Mouse (Mus musculus) 3134 (cell line): ENCODE measurements around the gene Gdf1.
A peak's percentile ranks its signal among the peaks of the same experiment; 100 is the strongest.

Experiments
- DNase-seq: peaks from one replicate; pipeline ENCODE4 v3.0.0-alpha.2; 2011; ENCODE audit warnings: low spot score; ENCODE audit not compliant: insufficient read length; ENCODE audit errors: extremely low read depth

The Gdf1 gene

DNA sequence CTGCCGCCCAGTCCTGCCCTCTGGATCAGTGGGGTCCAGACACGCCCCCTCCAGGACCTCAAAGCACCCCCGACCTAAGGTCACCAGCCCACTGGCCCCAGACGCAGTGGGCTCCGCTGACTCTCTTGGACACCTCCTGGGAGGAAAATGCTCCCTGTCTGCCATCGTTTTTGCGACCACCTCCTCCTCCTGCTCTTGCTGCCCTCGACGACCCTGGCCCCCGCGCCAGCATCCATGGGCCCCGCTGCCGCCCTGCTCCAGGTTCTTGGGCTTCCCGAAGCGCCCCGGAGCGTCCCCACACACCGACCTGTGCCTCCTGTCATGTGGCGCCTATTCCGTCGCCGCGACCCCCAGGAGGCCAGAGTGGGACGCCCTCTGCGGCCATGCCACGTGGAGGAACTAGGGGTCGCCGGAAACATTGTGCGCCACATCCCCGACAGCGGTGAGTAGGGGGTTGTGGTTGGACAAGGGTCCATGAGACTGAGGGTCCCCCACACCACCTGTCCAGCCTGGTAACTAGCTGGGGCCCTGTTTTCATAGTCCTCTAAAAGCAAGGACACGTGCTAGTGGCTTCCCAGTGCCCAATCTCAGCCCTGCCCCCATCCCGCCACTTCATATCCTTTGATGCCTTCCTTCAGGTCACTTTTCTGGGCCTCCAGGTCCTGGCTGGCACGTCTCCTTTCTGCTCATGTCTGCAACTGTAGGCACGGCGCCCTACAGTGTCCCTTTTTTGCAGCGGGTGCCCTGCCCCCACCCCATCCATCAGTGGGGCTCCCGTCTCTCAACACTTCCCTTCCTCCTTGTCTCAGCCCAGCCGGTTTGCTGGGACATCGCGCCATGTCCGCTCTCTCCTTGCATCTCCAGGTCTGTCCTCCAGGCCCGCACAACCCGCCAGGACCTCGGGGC lies 471 bp downstream of the Gdf1 start:
- DNase-seq = no peak

- no peak for DNase-seq
Observed at GRCm38 (mm10) chr8:70330741-70331364, 1.2 kb downstream of the Gdf1 start.

DNA sequence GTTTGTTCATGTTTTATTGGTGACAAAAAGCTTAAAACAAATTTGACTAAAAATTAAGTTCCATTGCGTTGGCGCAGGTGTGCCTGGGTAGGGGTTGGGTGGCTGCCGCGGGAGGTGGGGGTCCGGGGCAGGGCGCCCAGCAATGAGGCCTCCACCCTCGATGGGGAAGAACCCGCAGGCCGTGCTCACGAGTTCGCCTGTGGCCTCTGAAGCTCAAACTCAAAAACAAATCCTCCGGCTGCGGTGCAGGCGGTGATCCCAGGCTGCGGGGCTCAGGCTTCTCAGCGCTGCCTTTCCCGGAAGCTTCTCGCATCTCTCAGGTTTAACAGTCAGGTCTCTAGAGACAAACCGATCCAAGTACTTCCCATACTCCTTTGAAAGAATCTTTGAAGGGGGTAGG lies 1.9 kb downstream of the Gdf1 start:
- DNase-seq = no peak

DNA sequence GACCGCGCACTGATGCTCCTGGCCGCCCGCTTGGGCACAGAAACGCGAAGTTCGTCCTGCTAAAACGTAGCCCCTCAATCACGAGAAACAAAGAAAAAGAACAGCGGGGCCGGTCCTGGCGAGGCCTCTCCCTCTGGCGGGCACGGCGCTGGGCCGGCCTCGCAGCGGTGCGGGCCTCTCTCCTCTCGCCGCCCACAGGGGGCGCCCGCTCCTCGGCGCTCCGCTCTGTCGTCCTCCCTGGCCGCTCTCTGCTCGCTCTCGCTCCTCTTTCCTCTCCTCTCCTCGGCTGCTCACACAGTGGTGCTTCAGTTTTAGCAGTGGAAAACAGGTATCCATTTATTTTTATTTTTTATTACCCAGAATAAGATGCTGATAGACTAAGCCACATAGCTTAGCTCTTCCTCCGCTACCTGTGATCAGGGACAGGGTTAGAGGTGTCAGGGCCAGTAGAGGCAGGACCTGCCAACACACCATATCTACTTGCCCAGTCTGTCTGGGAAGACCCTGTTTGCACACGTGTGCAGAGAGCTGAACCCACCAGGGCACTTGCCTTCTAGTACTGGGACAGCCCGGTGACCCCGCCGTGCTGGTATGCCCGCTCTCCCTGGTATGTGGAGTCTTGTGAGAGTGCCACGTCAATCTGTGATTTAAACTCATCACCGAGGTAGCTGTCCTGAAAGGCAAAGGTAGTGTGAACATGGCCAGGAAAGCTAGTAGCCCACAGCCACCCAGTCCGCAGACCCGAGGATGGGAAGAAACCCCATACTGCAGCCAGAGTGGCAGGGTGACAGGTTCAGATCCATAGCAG lies 2.7 kb downstream of the Gdf1 start:
- DNase-seq = no peak

GRCm38 (mm10) chr8:70332878-70333202 lies 3.2 kb downstream of the Gdf1 start:
- no peak for DNase-seq

DNA sequence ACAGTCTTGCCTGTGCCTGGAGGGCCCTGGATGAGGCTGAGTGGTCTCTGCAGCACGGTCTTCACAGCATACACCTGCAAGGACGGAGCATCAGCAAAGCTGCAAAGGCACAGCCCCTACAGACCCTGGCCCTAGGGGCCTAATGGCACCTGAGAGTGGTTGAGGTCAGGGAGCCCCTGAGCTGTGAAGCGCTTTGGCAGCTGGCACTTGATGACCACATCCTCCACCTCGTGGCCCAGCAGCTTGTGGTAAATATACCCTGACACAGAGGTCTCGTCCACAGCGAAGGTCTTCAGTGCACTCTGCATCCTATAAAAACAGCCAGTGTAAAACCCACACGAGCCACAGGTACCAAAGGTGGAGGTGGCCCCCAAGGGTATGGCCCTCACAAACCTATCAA lies 9.3 kb downstream of the Gdf1 start:
- DNase-seq = no peak

DNA sequence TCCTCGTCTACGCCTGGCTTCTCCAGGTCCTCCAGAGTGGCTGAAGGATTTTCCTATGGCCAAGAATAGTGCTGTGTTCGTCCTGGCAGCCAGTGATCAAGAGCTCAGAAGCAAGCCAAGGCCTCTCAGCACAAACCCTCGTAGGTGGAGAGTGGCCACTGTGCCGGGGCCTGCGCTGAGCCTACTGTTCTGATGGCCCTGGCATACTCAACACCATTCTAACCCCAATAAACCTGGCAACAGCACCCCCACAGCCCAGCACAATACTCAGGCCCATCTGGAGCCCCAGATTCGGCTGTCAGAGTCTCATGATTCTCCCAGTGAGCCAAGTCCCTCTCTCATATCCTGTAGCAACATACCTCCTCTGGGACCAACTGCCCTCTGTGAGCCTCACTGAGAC lies 11.0 kb downstream of the Gdf1 start:
- no peak for DNase-seq

DNA sequence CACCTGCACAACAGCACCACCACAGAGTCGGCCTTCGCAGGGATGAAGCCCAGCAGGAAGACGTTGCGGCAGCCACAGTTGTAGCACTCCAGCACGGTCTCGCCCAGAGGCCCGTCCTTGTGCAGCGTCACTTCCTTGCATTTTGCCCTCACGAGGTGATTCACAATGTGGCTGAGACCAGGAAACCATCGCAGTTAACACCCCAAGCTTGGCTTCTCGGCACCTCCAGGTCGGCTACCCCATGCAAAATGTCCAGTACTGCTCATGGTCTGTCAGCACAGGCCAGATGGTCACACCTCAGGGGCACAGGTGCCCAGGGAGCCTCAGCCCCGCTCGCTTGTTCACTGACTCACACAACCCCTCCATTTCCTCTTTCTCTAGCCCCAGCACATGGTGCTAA lies 12.4 kb downstream of the Gdf1 start:
- no peak for DNase-seq

DNA sequence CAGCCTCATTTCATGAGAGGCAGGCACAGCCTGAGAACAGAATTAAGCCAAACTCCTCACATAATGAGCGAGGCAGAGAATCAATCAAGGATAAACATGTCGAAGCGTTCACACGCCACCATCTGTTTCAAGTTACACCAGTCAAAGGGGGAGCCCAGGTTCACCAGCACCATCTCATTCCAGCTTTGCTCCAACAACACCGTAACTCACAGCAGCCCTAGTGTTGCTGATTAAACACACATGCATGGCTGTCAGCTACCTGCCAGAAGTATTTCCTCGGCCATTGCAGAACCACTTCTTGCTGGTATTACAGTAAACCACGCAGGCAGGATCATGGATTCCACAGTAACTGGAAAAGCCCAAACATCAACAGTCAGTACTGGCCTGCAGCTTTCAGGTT lies 13.5 kb downstream of the Gdf1 start:
- no peak for DNase-seq

DNA sequence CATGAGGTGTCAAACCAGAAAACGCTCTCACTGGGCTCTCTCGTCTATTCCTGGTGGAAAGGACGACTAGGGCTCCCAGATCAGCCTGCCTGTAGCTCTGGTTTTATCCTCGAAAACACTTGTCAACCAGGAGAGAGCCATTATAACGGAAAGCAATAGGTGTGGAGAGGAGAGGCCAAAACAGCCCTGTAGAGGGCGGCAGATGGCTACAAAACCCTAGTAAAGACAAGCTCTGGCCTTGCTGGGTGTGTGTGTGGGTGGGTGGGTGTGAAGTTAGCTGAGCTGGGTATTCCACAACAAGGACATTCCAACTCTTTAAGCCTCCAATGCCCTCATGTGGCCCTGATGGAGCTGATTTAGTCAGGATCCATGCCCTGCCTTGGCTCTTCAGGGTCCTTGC lies 14.1 kb downstream of the Gdf1 start:
- no peak for DNase-seq

DNA sequence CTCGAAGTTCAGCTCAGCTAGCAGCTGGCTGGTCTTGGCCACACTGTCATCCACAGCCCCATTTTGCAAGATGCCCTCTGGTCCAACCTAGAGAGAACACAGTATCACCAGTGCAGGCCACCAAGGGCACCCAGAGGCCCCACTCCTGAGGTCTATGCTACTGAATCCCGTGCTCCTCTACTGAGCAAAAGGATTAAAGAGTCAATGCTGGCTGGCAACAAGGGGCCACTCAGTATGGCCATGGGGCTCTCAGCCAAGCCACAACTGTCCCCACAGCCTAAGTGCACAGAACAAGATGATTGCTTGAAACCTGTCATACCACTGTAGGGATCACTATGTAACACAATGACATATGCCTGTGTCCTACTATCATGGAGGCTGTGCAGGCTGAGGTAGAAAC lies 14.7 kb downstream of the Gdf1 start:
- no peak for DNase-seq

GRCm38 (mm10) chr8:70347443-70347842 lies 17.8 kb downstream of the Gdf1 start:
- DNase-seq = no peak

- DNase-seq = no peak
Observed at GRCm38 (mm10) chr8:70347860-70348420, 18.3 kb downstream of the Gdf1 start.

GRCm38 (mm10) chr8:70351035-70351999 lies 21.7 kb downstream of the Gdf1 start:
- peak; percentile 40 for DNase-seq

DNA sequence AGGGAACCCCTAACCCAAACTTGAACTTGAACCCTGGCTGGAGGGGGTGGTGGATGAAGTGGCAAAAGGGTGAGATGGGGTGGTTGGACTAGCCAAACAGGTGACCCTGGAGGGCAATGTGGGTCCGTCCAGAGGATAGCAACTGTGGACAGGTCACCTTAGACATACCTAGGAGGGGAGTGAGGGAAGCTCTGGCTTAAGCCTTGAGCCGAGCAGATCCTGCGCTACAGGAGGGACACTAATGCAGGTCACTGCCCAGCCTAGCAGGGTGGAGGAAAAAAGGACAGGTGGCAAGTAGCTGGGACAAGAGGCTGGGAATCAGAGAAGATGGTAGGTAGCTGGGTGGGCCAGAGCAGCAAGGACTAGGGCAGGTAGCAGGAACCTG lies 22.4 kb downstream of the Gdf1 start:
- DNase-seq = no peak

DNA sequence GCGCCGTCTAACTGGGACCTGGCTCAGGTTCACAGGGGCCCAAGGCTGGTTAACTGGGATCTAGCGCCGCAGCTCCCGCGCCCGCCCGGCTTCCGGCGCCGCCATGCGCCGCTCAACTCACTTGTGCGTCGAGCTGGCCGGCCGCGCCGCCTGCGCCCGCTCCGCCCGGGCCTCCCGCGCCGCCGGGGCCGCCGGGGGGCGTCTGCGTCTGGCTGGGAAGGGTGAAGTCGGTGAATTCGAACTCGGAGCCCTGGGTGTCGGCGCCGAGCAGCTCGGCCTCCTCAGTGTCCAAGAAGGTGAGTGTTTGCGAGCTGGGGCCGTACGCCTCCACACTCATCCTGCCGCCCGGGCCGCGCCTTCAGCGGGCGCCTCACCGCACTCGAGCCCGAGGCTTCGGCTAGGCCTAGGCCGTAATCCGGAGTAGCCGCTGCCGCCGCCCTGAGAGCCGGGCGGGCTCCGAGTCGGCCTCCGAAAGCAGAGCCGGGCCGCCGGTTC lies 23.1 kb downstream of the Gdf1 start:
- peak; percentile 54 for DNase-seq

GRCm38 (mm10) chr8:70353194-70353817 lies 23.7 kb downstream of the Gdf1 start, which contains the start of gene Upf1:
Gene Upf1 (minus strand): TSS chr8:70353278.
- peak; percentile 95 for DNase-seq

DNA sequence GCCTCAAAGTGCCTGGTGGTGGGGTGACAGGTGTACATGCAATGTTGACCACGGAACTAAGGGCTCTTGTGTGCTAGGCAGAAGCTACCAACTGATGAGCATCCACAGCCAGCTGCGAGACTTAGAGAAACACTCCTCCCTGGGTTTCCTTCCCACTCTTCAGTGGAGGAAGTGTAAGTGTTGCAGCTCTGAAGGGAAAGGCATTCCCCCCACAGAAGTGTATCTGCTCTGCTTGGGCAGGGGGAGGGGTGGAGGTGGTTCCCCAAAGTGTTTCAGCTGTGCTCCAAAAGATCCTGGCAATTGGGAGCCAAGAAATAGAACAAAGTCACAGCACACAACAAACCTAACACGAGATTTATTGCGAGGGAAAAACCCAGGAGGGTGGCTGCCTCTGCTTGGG lies 24.4 kb downstream of the Gdf1 start:
- no peak for DNase-seq

DNA sequence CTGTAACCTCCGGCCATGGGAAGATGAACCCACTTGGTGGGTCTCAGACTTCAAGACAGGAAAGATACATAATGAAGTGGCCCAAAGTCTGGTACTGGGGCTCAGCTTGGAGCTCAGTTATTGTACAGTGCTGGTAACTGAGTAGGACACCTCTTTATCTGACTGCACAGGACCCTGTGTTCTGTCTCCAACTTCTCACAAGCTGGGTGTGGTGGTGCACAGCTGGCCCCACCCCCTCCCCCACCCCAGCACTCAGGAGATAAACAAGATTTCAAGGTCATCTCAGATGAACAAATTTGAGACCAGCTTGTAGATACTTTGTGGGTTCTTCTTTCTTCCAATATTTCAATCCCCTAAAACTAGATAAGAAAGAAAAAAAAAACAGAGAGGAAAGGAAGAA lies 26.5 kb downstream of the Gdf1 start:
- DNase-seq = no peak
